Mouse (Mus musculus) midbrain, embryonic 10.5 days (tissue): ENCODE data around the gene Tanc1. TPM values are rescaled to one million over a fixed set of nuclear protein-coding genes. Genes with fewer than 3 reads are reported as not detected.

ENCODE experiments used
- DNase-seq: peaks from one replicate; pipeline ENCODE4 v3.0.0-alpha.2; 2017; ENCODE audit warnings: low spot score
- H3K27ac ChIP-seq: fragments of 300-500 bp; sonication (generic); replicated peaks from 2 replicates; pipeline ENCODE4 v1.5.1; 2016; ENCODE audit warnings: mild to moderate bottlenecking
- H3K27me3 ChIP-seq: fragments of 300-500 bp; sonication (generic); 2 replicates; pipeline ENCODE4 v1.6.1; 2016; ENCODE audit warnings: low read depth, mild to moderate bottlenecking; ENCODE audit not compliant: poor library complexity, severe bottlenecking
- H3K36me3 ChIP-seq: fragments of 300-500 bp; sonication (generic); 2 replicates; pipeline ENCODE4 v1.6.1; 2016; ENCODE audit warnings: mild to moderate bottlenecking, moderate library complexity
- H3K4me1 ChIP-seq: fragments of 300-500 bp; sonication (generic); 2 replicates; pipeline ENCODE4 v1.6.1; 2016
- H3K4me3 ChIP-seq: fragments of 300-500 bp; sonication (generic); 2 replicates; pipeline ENCODE4 v1.5.1; 2016; ENCODE audit warnings: mild to moderate bottlenecking, moderate library complexity
- H3K9me3 ChIP-seq: fragments of 300-500 bp; sonication (generic); replicated peaks from 2 replicates; pipeline ENCODE4 v1.6.1; 2016; ENCODE audit warnings: mild to moderate bottlenecking
- WGBS: fragments of 180-500 bp; shearing (Covaris S2); methylation state at CpG from one replicate; pipeline ENCODE4 v1.1.7; 2016; 5-methylcytosine and 5-hydroxymethylcytosine counted together
- polyA plus RNA-seq: library from polyadenylated mRNA; unstranded; fragments of >200 nt; fragmentation: Nextera tagmentation; extraction: Ambion mirVana; gene quantifications from 2 replicates; pipeline ENCODE4 v1.2.1, GENCODE M21; 2016

The Tanc1 gene
- polyA plus RNA-seq, 1 experiment from 2014 or later = 11.9 TPM

- DNase-seq = no peak
These were observed 135.9 kb downstream of the Tanc1 start for GRCm38 (mm10) chr2:59747757-59748156.

GRCm38 (mm10) chr2:59749371-59749770, 137.5 kb downstream of the Tanc1 start:
- H3K4me1 ChIP-seq = peaks cover 3% of the 10 kb centered on the region
- H3K27ac ChIP-seq = no peak overlapping the region
- H3K27me3 ChIP-seq = no peaks in the 10 kb centered on the region
- no peak for DNase-seq
- whole genome bisulfite sequencing = 42% methylated on average over 10 of the region's 10 CpGs
- H3K36me3 ChIP-seq = no peaks in the 10 kb centered on the region
- H3K4me3 ChIP-seq = no peak overlapping the region
- no peaks in the 10 kb centered on the region for H3K9me3 ChIP-seq

More at GRCm38 (mm10) chr2:59747757-59748156, 135.9 kb downstream of the Tanc1 start:
- no peak overlapping the region for H3K4me3 ChIP-seq
- H3K27ac ChIP-seq = no peak overlapping the region
- 94% methylated on average over 9 of the region's 9 CpGs for WGBS
- no peaks in the 10 kb centered on the region for H3K9me3 ChIP-seq
- no peaks in the 10 kb centered on the region for H3K36me3 ChIP-seq
- H3K27me3 ChIP-seq = no peaks in the 10 kb centered on the region
- peaks cover 3% of the 10 kb centered on the region; the same call in 1 of the 2 replicates for H3K4me1 ChIP-seq

DNA sequence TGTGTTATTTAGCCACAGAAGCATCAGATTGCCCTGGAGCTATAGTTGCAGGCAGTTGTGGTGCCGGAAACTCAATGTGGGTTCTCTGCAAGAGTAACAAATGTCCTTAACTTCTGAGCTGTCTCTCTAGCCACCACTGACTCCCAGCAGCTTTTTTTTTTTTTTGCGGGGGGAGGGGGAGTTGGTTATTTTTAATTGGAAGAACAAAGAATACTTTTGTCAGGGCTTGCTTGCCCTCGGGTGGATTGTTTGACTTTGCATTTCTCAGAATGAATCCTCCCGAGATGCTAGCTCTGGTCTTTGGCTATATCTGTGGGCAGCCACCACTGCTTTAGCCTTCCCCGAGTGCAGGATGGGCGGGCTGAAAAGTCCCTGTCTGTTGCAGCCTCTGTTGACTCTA, 139.3 kb downstream of the Tanc1 start:
- no peak overlapping the region for H3K27ac ChIP-seq

GRCm38 (mm10) chr2:59752148-59752547, 140.3 kb downstream of the Tanc1 start:
- 88% methylated on average over 7 of the region's 7 CpGs for WGBS
- Histone ChIP-seq H3K27ac (no peak overlapping the region), H3K36me3 (no peaks in the 10 kb centered on the region), H3K4me1 (peaks cover 25% of the 10 kb centered on the region), H3K27me3 (no peaks in the 10 kb centered on the region), H3K9me3 (no peaks in the 10 kb centered on the region), H3K4me3 (no peak overlapping the region)
- no peak for DNase-seq

More for the DNA sequence above, 139.3 kb downstream of the Tanc1 start:
- WGBS = 80% methylated on average over 6 of the region's 6 CpGs
- H3K4me1 ChIP-seq = peaks cover 20% of the 10 kb centered on the region
- no peaks in the 10 kb centered on the region for H3K27me3 ChIP-seq
- no peaks in the 10 kb centered on the region for H3K36me3 ChIP-seq
- no peaks in the 10 kb centered on the region for H3K9me3 ChIP-seq
- no peak overlapping the region for H3K4me3 ChIP-seq
- DNase-seq = no peak

- WGBS = 79% methylated on average over 5 of the region's 5 CpGs
- H3K27ac ChIP-seq = no peak overlapping the region
- peaks cover 25% of the 10 kb centered on the region for H3K4me1 ChIP-seq
- DNase-seq = no peak
- H3K27me3 ChIP-seq = no peaks in the 10 kb centered on the region
- no peaks in the 10 kb centered on the region for H3K36me3 ChIP-seq
- no peaks in the 10 kb centered on the region for H3K9me3 ChIP-seq
- H3K4me3 ChIP-seq = no peak overlapping the region
These were observed 140.9 kb downstream of the Tanc1 start for GRCm38 (mm10) chr2:59752766-59753165.

DNA sequence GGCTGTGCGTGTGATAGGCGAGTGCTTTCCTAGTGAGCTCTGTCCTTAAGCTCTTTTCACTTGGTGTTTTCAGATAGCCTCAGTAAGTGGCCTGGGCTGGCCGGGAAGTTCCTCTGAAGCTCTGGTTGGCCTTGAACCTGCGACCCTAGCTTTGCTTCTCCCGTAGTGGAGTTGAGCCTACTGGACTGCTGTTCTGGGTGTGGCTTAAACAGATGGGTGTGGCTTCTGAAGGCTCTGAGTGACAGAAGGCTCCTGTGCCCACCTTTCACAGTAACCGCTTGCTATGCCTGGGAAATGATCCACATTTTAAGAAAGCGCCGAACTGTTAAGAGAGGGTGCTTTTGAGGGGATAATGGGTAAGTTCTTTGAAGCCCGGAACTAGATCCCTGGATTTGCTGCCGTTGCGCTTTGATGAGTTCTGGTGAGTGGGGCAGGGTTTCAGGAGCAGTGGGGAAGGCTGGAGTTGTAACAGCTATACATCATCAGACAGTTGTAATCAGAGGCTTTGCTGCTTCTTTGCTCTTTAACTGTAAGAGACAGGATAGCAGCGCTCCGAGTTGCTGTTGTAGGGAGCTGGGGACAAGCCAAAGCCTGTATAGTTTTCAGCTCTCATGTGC, 144.4 kb downstream of the Tanc1 start:
- Histone ChIP-seq H3K4me1 (peaks cover 24% of the 10 kb centered on the region), H3K9me3 (no peaks in the 10 kb centered on the region), H3K36me3 (no peaks in the 10 kb centered on the region), H3K27me3 (no peaks in the 10 kb centered on the region), H3K27ac (no peak overlapping the region), H3K4me3 (no peak overlapping the region)
- WGBS = 79% methylated on average over 13 of the region's 13 CpGs
- DNase-seq = no peak

DNA sequence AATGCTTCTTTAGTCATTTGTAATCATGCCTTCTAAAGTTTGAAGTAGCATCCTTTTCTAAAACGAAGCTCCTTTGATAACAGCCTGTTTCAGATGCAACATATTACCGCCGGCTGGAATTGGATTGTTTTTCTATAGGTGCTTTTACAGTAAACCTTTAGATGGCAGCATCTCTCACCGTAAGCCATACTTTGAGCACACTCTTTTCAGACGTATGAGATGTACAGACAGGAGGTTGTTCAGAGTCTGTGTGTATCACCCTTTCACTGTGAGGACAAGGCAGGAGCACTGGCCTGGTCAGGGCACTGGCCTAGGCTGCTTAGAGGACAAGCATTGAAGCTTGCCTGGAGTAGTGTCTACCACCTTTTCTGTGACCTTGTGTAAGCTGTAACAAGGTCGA, 145.2 kb downstream of the Tanc1 start:
- no peak overlapping the region for H3K27ac ChIP-seq
- no peaks in the 10 kb centered on the region for H3K27me3 ChIP-seq
- peaks cover 24% of the 10 kb centered on the region for H3K4me1 ChIP-seq
- no peaks in the 10 kb centered on the region for H3K36me3 ChIP-seq
- DNase-seq = no peak
- H3K9me3 ChIP-seq = no peaks in the 10 kb centered on the region
- no peak overlapping the region for H3K4me3 ChIP-seq
- 85% methylated on average over 6 of the region's 6 CpGs for WGBS

GRCm38 (mm10) chr2:59758139-59758918, 146.5 kb downstream of the Tanc1 start:
- Histone ChIP-seq H3K9me3 (no peaks in the 10 kb centered on the region), H3K27ac (no peak overlapping the region), H3K36me3 (no peaks in the 10 kb centered on the region), H3K4me3 (no peak overlapping the region), H3K27me3 (no peaks in the 10 kb centered on the region), H3K4me1 (peaks cover 26% of the 10 kb centered on the region)
- 72% methylated on average over 9 of the region's 9 CpGs for WGBS
- DNase-seq = no peak

- H3K4me3 ChIP-seq = no peak overlapping the region
- peaks cover 22% of the 10 kb centered on the region for H3K4me1 ChIP-seq
- no peak overlapping the region for H3K27ac ChIP-seq
- H3K9me3 ChIP-seq = no peaks in the 10 kb centered on the region
- WGBS = 88% methylated on average over 4 of the region's 4 CpGs
- no peak for DNase-seq
- no peaks in the 10 kb centered on the region for H3K36me3 ChIP-seq
- H3K27me3 ChIP-seq = no peaks in the 10 kb centered on the region
These were observed 148.9 kb downstream of the Tanc1 start for GRCm38 (mm10) chr2:59760731-59761130.

- Histone ChIP-seq H3K27ac (no peak overlapping the region), H3K9me3 (no peaks in the 10 kb centered on the region), H3K4me3 (no peak overlapping the region), H3K27me3 (no peaks in the 10 kb centered on the region), H3K4me1 (peaks cover 21% of the 10 kb centered on the region), H3K36me3 (no peaks in the 10 kb centered on the region)
- DNase-seq = no peak
- 74% methylated on average over 12 of the region's 12 CpGs for WGBS
These were observed 149.3 kb downstream of the Tanc1 start for GRCm38 (mm10) chr2:59761183-59761582.

GRCm38 (mm10) chr2:59762277-59762676, 150.4 kb downstream of the Tanc1 start:
- no peak overlapping the region for H3K27ac ChIP-seq
- H3K27me3 ChIP-seq = no peaks in the 10 kb centered on the region
- WGBS = 95% methylated on average over 5 of the region's 5 CpGs
- no peaks in the 10 kb centered on the region for H3K36me3 ChIP-seq
- H3K4me1 ChIP-seq = peaks cover 16% of the 10 kb centered on the region
- DNase-seq = no peak
- H3K9me3 ChIP-seq = no peaks in the 10 kb centered on the region
- no peak overlapping the region for H3K4me3 ChIP-seq

- Histone ChIP-seq H3K4me1 (peaks cover 21% of the 10 kb centered on the region), H3K4me3 (no peak overlapping the region), H3K9me3 (no peaks in the 10 kb centered on the region), H3K27me3 (no peaks in the 10 kb centered on the region), H3K36me3 (no peaks in the 10 kb centered on the region), H3K27ac (no peak overlapping the region)
- no peak for DNase-seq
- whole genome bisulfite sequencing = 72% methylated on average over 10 of the region's 10 CpGs
These were observed 153.8 kb downstream of the Tanc1 start for GRCm38 (mm10) chr2:59765671-59766070.

- Histone ChIP-seq H3K4me1 (peaks cover 42% of the 10 kb centered on the region), H3K27me3 (no peaks in the 10 kb centered on the region), H3K9me3 (no peaks in the 10 kb centered on the region), H3K4me3 (no peak overlapping the region), H3K27ac (no peak overlapping the region), H3K36me3 (no peaks in the 10 kb centered on the region)
- DNase-seq = no peak
- WGBS = 89% methylated on average over 4 of the region's 4 CpGs
These were observed 156.1 kb downstream of the Tanc1 start for GRCm38 (mm10) chr2:59767893-59768292.
